Mouse (Mus musculus): ENCODE measurements at regions not wholly inside any gene's neighbourhood (a gene's known extent, or its start where the extent isn't known, plus 50 kb on each side); places are given as distances from the start of the nearest gene placed in this dataset.

GRCm38 (mm10) chr9:115564366-115564765 lies 254.1 kb upstream of the Stt3b start:
- no peak for TF ChIP-seq CTCF (IDR thresholded peaks at IDR 0.05; ENCODE audit: borderline replicate concordance, insufficient read depth, low read length)
- TF ChIP-seq POLR2A (IDR thresholded peaks at IDR 0.05; ENCODE audit: low read depth, low read length), result no peak

Measured in embryonic fibroblast, embryonic 13.5 days (primary cell).